Mouse (Mus musculus): ENCODE data around the gene Trim44. TPM values are rescaled to one million over a fixed set of nuclear protein-coding genes. Genes with fewer than 3 reads are reported as not detected.

The Trim44 gene
- polyA plus RNA-seq, 1 experiment from 2014 or later, result 16.6 TPM

- H3K27me3 ChIP-seq (ENCODE audit: control insufficient read depth, insufficient read depth, low read depth, low read length), result no peaks in the 10 kb centered on the region
- no peaks in the 10 kb centered on the region for H3K9me3 ChIP-seq (ENCODE audit: control insufficient read depth, low read length)
- WGBS, result 86% methylated on average over 4 of the region's 4 CpGs
- H3K4me2 ChIP-seq (ENCODE audit: low read depth, low read length), result no peak overlapping the region
- no peaks in the 10 kb centered on the region for H3K36me3 ChIP-seq (ENCODE audit: control insufficient read depth, insufficient read depth, low read length)
- H3K4me1 ChIP-seq (replicated peaks; ENCODE audit: control insufficient read depth, insufficient read depth, low read length), result peaks cover 5% of the 10 kb centered on the region; the same call in 1 of the 2 replicates
- no peak for ATAC-seq (ENCODE audit: low read depth)
- H3K4me3 ChIP-seq (ENCODE audit: low read length), result no peak overlapping the region
- H3K27ac ChIP-seq (ENCODE audit: low read length), result no peak overlapping the region
- H3K9ac ChIP-seq (ENCODE audit: low read length), result no peak overlapping the region
Measured at GRCm38 (mm10) chr2:102315153-102315552, 92.5 kb downstream of the Trim44 start.

- peak; percentile 41; the same call in 1 of the 2 replicates for ATAC-seq (ENCODE audit: low read depth)
- no peak overlapping the region for H3K4me3 ChIP-seq (ENCODE audit: low read length)
- 25% methylated on average over 1 of the region's 1 CpGs for WGBS
Measured at GRCm38 (mm10) chr2:102314610-102315009, 93.0 kb downstream of the Trim44 start.

GRCm38 (mm10) chr2:102314068-102314467 is 93.6 kb downstream of the Trim44 start:
- no peak overlapping the region for H3K9ac ChIP-seq (ENCODE audit: low read length)
- 61% methylated on average over 2 of the region's 2 CpGs for WGBS
- no peaks in the 10 kb centered on the region for H3K27me3 ChIP-seq (ENCODE audit: control insufficient read depth, insufficient read depth, low read depth, low read length)
- H3K36me3 ChIP-seq (ENCODE audit: control insufficient read depth, insufficient read depth, low read length), result no peaks in the 10 kb centered on the region
- H3K4me2 ChIP-seq (ENCODE audit: low read depth, low read length), result no peak overlapping the region
- H3K27ac ChIP-seq (ENCODE audit: low read length), result no peak overlapping the region
- no peak overlapping the region for H3K4me3 ChIP-seq (ENCODE audit: low read length)
- H3K9me3 ChIP-seq (ENCODE audit: control insufficient read depth, low read length), result no peaks in the 10 kb centered on the region
- ATAC-seq (ENCODE audit: low read depth), result no peak
- H3K4me1 ChIP-seq (replicated peaks; ENCODE audit: control insufficient read depth, insufficient read depth, low read length), result peaks cover 5% of the 10 kb centered on the region; the same call in 1 of the 2 replicates

More at GRCm38 (mm10) chr2:102314610-102315009, 93.0 kb downstream of the Trim44 start:
- Histone ChIP-seq H3K9ac (ENCODE audit: low read length) (no peak overlapping the region), H3K4me2 (ENCODE audit: low read depth, low read length) (no peak overlapping the region), H3K27me3 (ENCODE audit: control insufficient read depth, insufficient read depth, low read depth, low read length) (no peaks in the 10 kb centered on the region), H3K4me1 (replicated peaks; ENCODE audit: control insufficient read depth, insufficient read depth, low read length) (peaks cover 5% of the 10 kb centered on the region; the same call in 1 of the 2 replicates), H3K27ac (ENCODE audit: low read length) (no peak overlapping the region), H3K9me3 (ENCODE audit: control insufficient read depth, low read length) (no peaks in the 10 kb centered on the region), H3K36me3 (ENCODE audit: control insufficient read depth, insufficient read depth, low read length) (no peaks in the 10 kb centered on the region)

- peaks cover 5% of the 10 kb centered on the region; the same call in 1 of the 2 replicates for H3K4me1 ChIP-seq (replicated peaks; ENCODE audit: control insufficient read depth, insufficient read depth, low read length)
- whole genome bisulfite sequencing, result 95% methylated on average over 1 of the region's 1 CpGs
- H3K9me3 ChIP-seq (ENCODE audit: control insufficient read depth, low read length), result no peaks in the 10 kb centered on the region
- H3K9ac ChIP-seq (ENCODE audit: low read length), result no peak overlapping the region
- no peaks in the 10 kb centered on the region for H3K27me3 ChIP-seq (ENCODE audit: control insufficient read depth, insufficient read depth, low read depth, low read length)
- H3K36me3 ChIP-seq (ENCODE audit: control insufficient read depth, insufficient read depth, low read length), result no peaks in the 10 kb centered on the region
- no peak for ATAC-seq (ENCODE audit: low read depth)
- no peak overlapping the region for H3K27ac ChIP-seq (ENCODE audit: low read length)
- H3K4me2 ChIP-seq (ENCODE audit: low read depth, low read length), result no peak overlapping the region
- no peak overlapping the region for H3K4me3 ChIP-seq (ENCODE audit: low read length)
Measured at GRCm38 (mm10) chr2:102312903-102313302, 94.7 kb downstream of the Trim44 start.

- ATAC-seq (ENCODE audit: low read depth), result no peak
- no peaks in the 10 kb centered on the region for H3K9me3 ChIP-seq (ENCODE audit: control insufficient read depth, low read length)
- no peak overlapping the region for H3K4me2 ChIP-seq (ENCODE audit: low read depth, low read length)
- no peaks in the 10 kb centered on the region for H3K4me1 ChIP-seq (replicated peaks; ENCODE audit: control insufficient read depth, insufficient read depth, low read length)
- H3K36me3 ChIP-seq (ENCODE audit: control insufficient read depth, insufficient read depth, low read length), result peaks cover 8% of the 10 kb centered on the region
- 42% methylated on average over 2 of the region's 2 CpGs for WGBS
- no peak overlapping the region for H3K4me3 ChIP-seq (ENCODE audit: low read length)
- no peak overlapping the region for H3K27ac ChIP-seq (ENCODE audit: low read length)
- no peaks in the 10 kb centered on the region for H3K27me3 ChIP-seq (ENCODE audit: control insufficient read depth, insufficient read depth, low read depth, low read length)
- no peak overlapping the region for H3K9ac ChIP-seq (ENCODE audit: low read length)
Measured at GRCm38 (mm10) chr2:102303274-102303673, 104.4 kb downstream of the Trim44 start.

GRCm38 (mm10) chr2:102302532-102302931 is 105.1 kb downstream of the Trim44 start:
- no peak overlapping the region for H3K4me2 ChIP-seq (ENCODE audit: low read depth, low read length)
- no peaks in the 10 kb centered on the region for H3K4me1 ChIP-seq (replicated peaks; ENCODE audit: control insufficient read depth, insufficient read depth, low read length)
- 93% methylated on average over 1 of the region's 1 CpGs for WGBS
- no peak overlapping the region for H3K4me3 ChIP-seq (ENCODE audit: low read length)
- H3K9ac ChIP-seq (ENCODE audit: low read length), result no peak overlapping the region
- H3K27me3 ChIP-seq (ENCODE audit: control insufficient read depth, insufficient read depth, low read depth, low read length), result no peaks in the 10 kb centered on the region
- no peaks in the 10 kb centered on the region for H3K9me3 ChIP-seq (ENCODE audit: control insufficient read depth, low read length)
- no peak overlapping the region for H3K27ac ChIP-seq (ENCODE audit: low read length)
- no peak for ATAC-seq (ENCODE audit: low read depth)
- peaks cover 8% of the 10 kb centered on the region for H3K36me3 ChIP-seq (ENCODE audit: control insufficient read depth, insufficient read depth, low read length)

GRCm38 (mm10) chr2:102294827-102295270 is 112.8 kb downstream of the Trim44 start:
- 41% methylated on average over 6 of the region's 6 CpGs for WGBS
- Histone ChIP-seq H3K4me2 (ENCODE audit: low read depth, low read length) (no peak overlapping the region), H3K9ac (ENCODE audit: low read length) (no peak overlapping the region), H3K36me3 (ENCODE audit: control insufficient read depth, insufficient read depth, low read length) (no peaks in the 10 kb centered on the region), H3K27ac (ENCODE audit: low read length) (no peak overlapping the region), H3K9me3 (ENCODE audit: control insufficient read depth, low read length) (no peaks in the 10 kb centered on the region), H3K4me1 (replicated peaks; ENCODE audit: control insufficient read depth, insufficient read depth, low read length) (peaks cover 2% of the 10 kb centered on the region; the same call in 1 of the 2 replicates), H3K27me3 (ENCODE audit: control insufficient read depth, insufficient read depth, low read depth, low read length) (no peaks in the 10 kb centered on the region), H3K4me3 (ENCODE audit: low read length) (no peak overlapping the region)
- ATAC-seq (ENCODE audit: low read depth), result no peak; the same call in 1 of the 2 replicates

GRCm38 (mm10) chr2:102293181-102293580 is 114.4 kb downstream of the Trim44 start:
- Histone ChIP-seq H3K4me3 (ENCODE audit: low read length) (no peak overlapping the region), H3K4me2 (ENCODE audit: low read depth, low read length) (no peak overlapping the region), H3K9ac (ENCODE audit: low read length) (no peak overlapping the region), H3K4me1 (replicated peaks; ENCODE audit: control insufficient read depth, insufficient read depth, low read length) (peaks cover 2% of the 10 kb centered on the region; the same call in 1 of the 2 replicates), H3K9me3 (ENCODE audit: control insufficient read depth, low read length) (no peaks in the 10 kb centered on the region), H3K27ac (ENCODE audit: low read length) (no peak overlapping the region), H3K27me3 (ENCODE audit: control insufficient read depth, insufficient read depth, low read depth, low read length) (no peaks in the 10 kb centered on the region), H3K36me3 (ENCODE audit: control insufficient read depth, insufficient read depth, low read length) (no peaks in the 10 kb centered on the region)
- ATAC-seq (ENCODE audit: low read depth), result peak; percentile 67
- 25% methylated on average over 1 of the region's 1 CpGs for WGBS

- no peak for ATAC-seq (ENCODE audit: low read depth)
- H3K9ac ChIP-seq (ENCODE audit: low read length), result no peak overlapping the region
- no peaks in the 10 kb centered on the region for H3K27me3 ChIP-seq (ENCODE audit: control insufficient read depth, insufficient read depth, low read depth, low read length)
- H3K4me2 ChIP-seq (ENCODE audit: low read depth, low read length), result no peak overlapping the region
- peaks cover 2% of the 10 kb centered on the region; the same call in 1 of the 2 replicates for H3K4me1 ChIP-seq (replicated peaks; ENCODE audit: control insufficient read depth, insufficient read depth, low read length)
- no peak overlapping the region for H3K27ac ChIP-seq (ENCODE audit: low read length)
- WGBS, result 65% methylated on average over 1 of the region's 1 CpGs
- no peak overlapping the region for H3K4me3 ChIP-seq (ENCODE audit: low read length)
- H3K36me3 ChIP-seq (ENCODE audit: control insufficient read depth, insufficient read depth, low read length), result no peaks in the 10 kb centered on the region
- H3K9me3 ChIP-seq (ENCODE audit: control insufficient read depth, low read length), result no peaks in the 10 kb centered on the region
Measured at GRCm38 (mm10) chr2:102292051-102292450, 115.6 kb downstream of the Trim44 start.

- Histone ChIP-seq H3K9me3 (ENCODE audit: control insufficient read depth, low read length) (no peaks in the 10 kb centered on the region), H3K4me2 (ENCODE audit: low read depth, low read length) (no peak overlapping the region), H3K27ac (ENCODE audit: low read length) (no peak overlapping the region), H3K36me3 (ENCODE audit: control insufficient read depth, insufficient read depth, low read length) (no peaks in the 10 kb centered on the region), H3K4me1 (replicated peaks; ENCODE audit: control insufficient read depth, insufficient read depth, low read length) (peaks cover 2% of the 10 kb centered on the region; the same call in 1 of the 2 replicates), H3K4me3 (ENCODE audit: low read length) (no peak overlapping the region), H3K9ac (ENCODE audit: low read length) (no peak overlapping the region), H3K27me3 (ENCODE audit: control insufficient read depth, insufficient read depth, low read depth, low read length) (no peaks in the 10 kb centered on the region)
- 61% methylated on average over 2 of the region's 2 CpGs for WGBS
- ATAC-seq (ENCODE audit: low read depth), result no peak
Measured at GRCm38 (mm10) chr2:102291533-102291932, 116.1 kb downstream of the Trim44 start.
